Mouse (Mus musculus): Measurements from ENCODE around the gene Rpp40.

DNA sequence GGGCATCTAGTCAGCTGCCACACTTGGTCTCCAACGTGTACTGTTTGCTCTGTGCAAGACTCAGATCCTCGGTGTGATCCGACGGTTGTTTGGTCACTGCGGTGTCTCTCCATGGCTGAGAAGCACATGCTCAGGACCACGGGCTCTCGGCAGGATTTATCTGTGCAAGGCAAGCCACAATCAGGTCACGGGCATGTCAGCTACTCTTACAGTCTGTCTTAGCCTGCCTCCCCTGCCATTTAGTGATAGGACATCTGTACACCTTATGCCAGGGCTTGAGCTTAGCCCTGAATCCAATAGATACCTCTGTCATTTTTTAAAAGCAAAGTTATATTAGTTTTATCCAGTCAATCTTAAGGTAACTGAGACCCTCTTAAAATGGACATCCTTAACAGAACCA, 35.5 kb downstream of the Rpp40 start:
- TF ChIP-seq CTCF (IDR thresholded peaks at IDR 0.05; ENCODE audit: control insufficient read depth, insufficient read depth, insufficient read length) (no peak), USF1 (IDR thresholded peaks at IDR 0.05; ENCODE audit: low read depth) (no peak), MYOD1 (IDR thresholded peaks at IDR 0.05; ENCODE audit: control insufficient read depth, insufficient read length, low read depth) (no peak)
